Mouse (Mus musculus) kidney, embryonic 15.5 days (tissue): ENCODE data around the gene Epyc. TPM values are rescaled to one million over a fixed set of nuclear protein-coding genes. Genes with fewer than 3 reads are reported as not detected.
"Not testable (repeated sequence)": the region's sequence is repeated elsewhere in the genome, so short reads cannot be mapped to it uniquely, and the experiment has no call there.

Experiments
- ATAC-seq: fragments of 200-750 bp; cut with Nextera tagmentation; replicated peaks from 2 replicates; pipeline ENCODE4 v1.8.0; 2017; ENCODE audit warnings: moderate TSS enrichment; ENCODE audit not compliant: low FRiP score
- H3K27ac ChIP-seq: fragments of 300-500 bp; sonication (generic); 2 replicates; pipeline ENCODE4 v1.5.1; 2015; ENCODE audit warnings: mild to moderate bottlenecking, inconsistent platforms
- H3K27me3 ChIP-seq: fragments of 300-500 bp; sonication (generic); 2 replicates; pipeline ENCODE4 v1.6.1; 2015; ENCODE audit warnings: inconsistent platforms
- H3K36me3 ChIP-seq: fragments of 300-500 bp; sonication (generic); 2 replicates; pipeline ENCODE4 v1.6.1; 2015; ENCODE audit warnings: inconsistent platforms
- H3K4me1 ChIP-seq: fragments of 300-500 bp; sonication (generic); 2 replicates; pipeline ENCODE4 v1.6.1; 2015; ENCODE audit warnings: inconsistent platforms
- H3K4me2 ChIP-seq: fragments of 300-500 bp; sonication (generic); 2 replicates; pipeline ENCODE4 v1.6.1; 2015; ENCODE audit warnings: moderate library complexity, mild to moderate bottlenecking, inconsistent platforms
- H3K4me3 ChIP-seq: fragments of 300-500 bp; sonication (generic); replicated peaks from 2 replicates; pipeline ENCODE4 v1.5.1; 2015; ENCODE audit warnings: mild to moderate bottlenecking, inconsistent platforms
- H3K9ac ChIP-seq: fragments of 300-500 bp; sonication (generic); 2 replicates; pipeline ENCODE4 v1.6.1; 2015; ENCODE audit warnings: mild to moderate bottlenecking, inconsistent platforms
- H3K9me3 ChIP-seq: fragments of 300-500 bp; sonication (generic); replicated peaks from 2 replicates; pipeline ENCODE4 v1.6.1; 2016; ENCODE audit warnings: inconsistent platforms
- WGBS: fragments of 180-500 bp; shearing (Covaris S2); methylation state at CpG from one replicate; pipeline ENCODE4 v1.1.7; 2015; ENCODE audit warnings: mixed read lengths; 5-methylcytosine and 5-hydroxymethylcytosine counted together
- polyA plus RNA-seq: library from polyadenylated mRNA; unstranded; fragments of >200 nt; fragmentation: Nextera tagmentation; extraction: Ambion mirVana; gene quantifications from 2 replicates; pipeline ENCODE4 v1.2.1, GENCODE M21; 2015

Gene Epyc
- polyA plus RNA-seq, 1 experiment from 2014 or later = 0.66 TPM

DNA sequence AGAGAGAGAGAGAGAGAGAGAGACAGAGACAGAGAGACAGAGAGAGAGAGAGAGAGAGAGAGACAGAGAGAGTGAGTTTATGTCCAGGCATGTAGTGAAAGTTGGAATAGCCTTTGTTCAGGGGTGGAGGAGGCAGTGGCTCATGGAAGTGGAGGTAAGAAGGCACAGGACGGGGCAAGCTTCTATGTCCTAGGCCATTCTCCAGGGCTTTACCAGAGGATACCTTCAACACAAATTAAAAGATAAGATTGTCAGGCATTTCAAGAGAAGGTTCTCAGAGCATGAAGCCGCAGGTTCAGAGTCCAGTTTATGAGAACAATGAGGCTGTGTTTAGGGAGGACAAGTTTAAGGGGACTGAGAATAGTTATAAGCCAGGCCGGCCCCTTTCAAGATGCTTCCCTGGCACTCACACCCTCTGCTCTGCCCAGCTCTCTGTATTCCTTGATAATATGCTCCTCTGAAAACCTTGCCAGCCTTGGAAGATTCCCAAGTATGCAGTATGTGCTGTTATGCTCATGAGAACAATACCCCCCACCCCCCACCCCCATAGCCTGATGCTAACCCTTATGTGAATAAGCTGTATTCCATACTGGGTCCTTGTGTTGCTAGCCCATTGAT is 71.5 kb downstream of the Epyc start:
- Histone ChIP-seq H3K4me2 (no peak overlapping the region), H3K9ac (no peak overlapping the region), H3K4me3 (no peak overlapping the region), H3K36me3 (no peaks in the 10 kb centered on the region), H3K27me3 (no peaks in the 10 kb centered on the region), H3K4me1 (no peaks in the 10 kb centered on the region), H3K9me3 (no peaks in the 10 kb centered on the region), H3K27ac (no peak overlapping the region)
- WGBS = 91% methylated on average over 3 of the region's 3 CpGs
- ATAC-seq = no peak

DNA sequence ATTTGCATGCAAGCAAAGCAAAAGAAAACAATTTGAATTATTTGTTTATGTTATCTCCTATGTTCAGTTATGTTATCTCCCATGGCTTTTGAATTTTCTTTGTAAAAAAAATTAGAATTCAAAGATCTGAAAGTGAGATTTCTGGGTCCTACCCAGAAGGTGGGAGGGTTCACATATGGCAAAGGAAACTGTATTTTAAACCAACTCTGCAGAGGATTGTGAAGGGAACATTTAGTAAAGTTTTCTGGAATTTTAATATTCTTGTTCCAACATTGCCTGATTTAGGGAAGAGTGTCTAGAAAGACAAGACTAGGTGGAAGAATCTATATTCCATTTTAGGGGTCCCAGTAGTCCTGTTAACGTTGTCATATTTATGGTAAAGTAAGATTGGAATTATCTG is 73.4 kb downstream of the Epyc start:
- ATAC-seq = no peak
- Histone ChIP-seq H3K27me3 (no peaks in the 10 kb centered on the region), H3K9ac (no peak overlapping the region), H3K9me3 (no peaks in the 10 kb centered on the region), H3K27ac (no peak overlapping the region), H3K4me3 (no peak overlapping the region), H3K36me3 (no peaks in the 10 kb centered on the region), H3K4me1 (no peaks in the 10 kb centered on the region), H3K4me2 (no peak overlapping the region)
- WGBS = 80% methylated on average over 1 of the region's 1 CpGs

DNA sequence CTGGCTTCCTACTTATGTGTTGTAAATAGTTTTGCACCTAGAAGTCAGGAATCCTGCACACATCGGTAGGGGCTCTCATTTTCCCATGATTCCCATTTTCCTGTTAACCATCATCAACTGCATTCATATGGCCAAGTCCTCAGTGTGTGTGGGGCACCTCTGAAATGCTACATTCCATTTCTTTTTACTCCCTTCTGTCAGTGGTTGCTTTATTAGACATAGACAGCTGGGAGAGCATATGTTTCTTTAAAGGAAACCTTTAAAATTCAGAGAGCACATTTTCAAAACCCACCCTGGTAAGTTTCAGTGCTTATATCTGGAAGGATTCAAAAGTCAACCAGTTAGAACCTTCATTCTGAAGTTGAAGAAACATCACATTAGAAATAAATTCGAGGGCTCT is 74.2 kb downstream of the Epyc start:
- no peaks in the 10 kb centered on the region for H3K27me3 ChIP-seq
- H3K4me3 ChIP-seq = no peak overlapping the region
- no peak overlapping the region for H3K27ac ChIP-seq
- 70% methylated on average over 2 of the region's 2 CpGs for WGBS
- H3K36me3 ChIP-seq = no peaks in the 10 kb centered on the region
- H3K9ac ChIP-seq = no peak overlapping the region
- H3K4me1 ChIP-seq = no peaks in the 10 kb centered on the region
- H3K9me3 ChIP-seq = no peaks in the 10 kb centered on the region
- ATAC-seq = no peak
- no peak overlapping the region for H3K4me2 ChIP-seq

DNA sequence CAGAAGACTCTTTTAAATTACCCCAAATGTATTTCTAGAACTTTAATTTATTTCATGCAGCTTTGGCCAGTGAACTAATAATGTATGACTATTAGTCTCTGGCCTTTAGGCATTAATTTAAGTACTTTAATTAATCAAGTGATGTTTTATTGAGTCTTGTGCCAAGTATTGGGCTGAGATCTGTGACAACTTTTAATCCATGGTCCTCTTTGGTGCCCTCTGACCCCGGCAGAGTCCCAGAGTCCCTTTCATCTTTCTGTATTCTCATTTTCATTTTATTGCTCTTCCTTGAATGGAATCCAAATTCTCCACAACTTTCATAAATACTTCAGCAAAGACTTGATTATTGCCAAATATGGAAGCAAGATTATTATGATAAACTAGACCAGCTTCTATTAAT is 76.8 kb downstream of the Epyc start:
- Histone ChIP-seq H3K4me1 (no peaks in the 10 kb centered on the region), H3K9ac (no peak overlapping the region), H3K27ac (no peak overlapping the region), H3K4me2 (no peak overlapping the region), H3K4me3 (no peak overlapping the region), H3K27me3 (no peaks in the 10 kb centered on the region), H3K9me3 (no peaks in the 10 kb centered on the region), H3K36me3 (no peaks in the 10 kb centered on the region)
- WGBS = 60% methylated on average over 1 of the region's 1 CpGs
- no peak; the same call in 1 of the 2 replicates for ATAC-seq

- WGBS = 91% methylated on average over 9 of the region's 9 CpGs
- Histone ChIP-seq H3K27ac (no peak overlapping the region), H3K27me3 (no peaks in the 10 kb centered on the region), H3K4me1 (no peaks in the 10 kb centered on the region), H3K9me3 (no peaks in the 10 kb centered on the region), H3K4me3 (no peak overlapping the region), H3K9ac (no peak overlapping the region), H3K4me2 (no peak overlapping the region), H3K36me3 (no peaks in the 10 kb centered on the region)
- no peak for ATAC-seq
Measured at GRCm38 (mm10) chr10:97722709-97723108, 78.8 kb downstream of the Epyc start.

- Histone ChIP-seq H3K27me3 (no peaks in the 10 kb centered on the region), H3K4me2 (no peak overlapping the region), H3K9ac (no peak overlapping the region), H3K36me3 (no peaks in the 10 kb centered on the region), H3K4me1 (no peaks in the 10 kb centered on the region), H3K4me3 (no peak overlapping the region), H3K27ac (no peak overlapping the region), H3K9me3 (no peaks in the 10 kb centered on the region)
- 31% methylated on average over 1 of the region's 1 CpGs for WGBS
- ATAC-seq = no peak
Measured at GRCm38 (mm10) chr10:97725929-97726328, 82.1 kb downstream of the Epyc start.

DNA sequence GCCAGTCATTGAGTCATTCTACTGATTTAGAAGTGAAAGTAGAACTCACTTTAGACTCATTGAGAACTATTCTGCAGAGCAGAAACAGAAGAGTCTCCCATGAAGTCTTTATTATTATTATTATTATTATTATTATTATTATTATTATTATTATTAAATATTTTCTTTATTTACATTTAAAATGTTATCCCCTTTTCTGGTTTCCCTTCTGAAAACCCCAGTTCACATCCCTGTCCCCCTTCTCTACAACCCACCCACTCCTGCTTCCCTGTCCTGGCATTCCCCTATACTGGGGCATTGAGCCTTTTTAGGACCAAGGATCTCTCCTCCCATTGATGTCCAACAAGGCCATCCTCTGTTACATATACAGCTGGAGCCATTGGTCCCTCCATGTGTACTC is 82.8 kb downstream of the Epyc start, which contains the start of gene C030005K15Rik:
Gene C030005K15Rik, minus strand, starts transcription at position 101 of the 400 bp plus-strand sequence.
- H3K4me1 ChIP-seq, H3K9ac ChIP-seq, H3K4me3 ChIP-seq, H3K27me3 ChIP-seq, H3K4me2 ChIP-seq, H3K27ac ChIP-seq, H3K9me3 ChIP-seq, ATAC-seq, H3K36me3 ChIP-seq: not testable (repeated sequence)

Other genes starting within 250 kb of the Epyc start
- gene Dcn, start 164.5 kb upstream of the Epyc start, polyA plus RNA-seq = 205 and 303 TPM in 2 replicates
- 75.9 and 101 TPM in 2 replicates for gene Lum, start 78.9 kb upstream of the Epyc start, polyA plus RNA-seq
- 0.32 and 0.68 TPM in 2 replicates for gene Kera, start 37.2 kb upstream of the Epyc start, polyA plus RNA-seq
- gene Ccer1, start 49.0 kb downstream of the Epyc start, polyA plus RNA-seq = not detected in 2 replicates
- gene C030005K15Rik, start 82.7 kb downstream of the Epyc start, polyA plus RNA-seq = not detected in 2 replicates